Mouse (Mus musculus) lung, adult 2 months (tissue): ENCODE results near the gene Hmgcl. TPM values are rescaled to one million over a fixed set of nuclear protein-coding genes. Genes with fewer than 3 reads are reported as not detected.

ENCODE experiments used
- DNase-seq: peaks from one replicate; pipeline ENCODE4 v3.0.0; 2022
- H3K4me1 ChIP-seq: fragments of 200-500 bp; 2 replicates; pipeline ENCODE4 v1.6.1; 2011; ENCODE audit warnings: low read length; ENCODE audit not compliant: control insufficient read depth, insufficient read depth
- H3K4me3 ChIP-seq: fragments of 200-500 bp; replicated peaks from 2 replicates; pipeline ENCODE3; 2011; ENCODE audit warnings: low read depth, mild to moderate bottlenecking, control low read depth, low read length; ENCODE audit errors: extremely low read depth
- CTCF ChIP-seq: fragments of 200-500 bp; IDR thresholded peaks from 2 replicates; pipeline ENCODE4 v1.5.1; 2011; ENCODE audit warnings: mild to moderate bottlenecking, low read length, control low read depth; ENCODE audit not compliant: insufficient read depth
- POLR2A ChIP-seq: fragments of 200-500 bp; IDR thresholded peaks from 2 replicates; pipeline ENCODE4 v1.6.1; 2011; ENCODE audit warnings: low read depth, mild to moderate bottlenecking, control low read depth, low read length, borderline replicate concordance; ENCODE audit errors: extremely low read depth
- WGBS: fragments of 180-500 bp; shearing (Covaris S2); methylation state at CpG from one replicate; pipeline ENCODE4 v1.1.7; 2018; 5-methylcytosine and 5-hydroxymethylcytosine counted together
- polyA plus RNA-seq: library from polyadenylated mRNA; depleted of rRNA; stranded (reverse); fragments of >200 nt; gene quantifications from 2 replicates; pipeline ENCODE4 v1.2.3, GENCODE M21; 2012; rRNA removed

Hmgcl gene
- 43.8 and 49.6 TPM in 2 replicates for polyA plus RNA-seq

DNA sequence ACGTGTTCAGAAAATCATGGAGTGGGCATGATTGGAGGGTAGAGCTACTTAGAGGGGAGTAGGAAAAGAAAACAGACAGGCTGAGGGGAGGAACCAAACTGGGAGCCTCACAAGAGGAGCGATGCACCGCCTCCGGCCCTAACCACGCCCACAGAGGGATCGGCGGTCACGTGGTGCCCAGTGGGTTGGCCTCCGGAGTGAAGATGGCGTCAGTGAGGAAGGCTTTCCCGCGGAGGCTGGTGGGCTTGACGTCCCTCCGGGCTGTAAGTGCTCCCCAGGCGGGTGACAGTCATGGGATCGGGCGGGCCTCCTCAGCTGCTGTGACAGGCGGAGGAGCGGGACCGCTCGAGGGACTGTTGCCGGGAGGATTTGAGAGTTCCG is at the start of gene Hmgcl:
Gene Hmgcl (plus strand): TSS at position 171 of the 381 bp plus-strand sequence.
- peak; percentile 96 for DNase-seq
- peak; percentile 98 for TF ChIP-seq POLR2A
- no peak for TF ChIP-seq CTCF
- peaks cover 10% of the 10 kb centered on the region for H3K4me1 ChIP-seq
- WGBS, result under 1% methylated on average over 23 of the region's 23 CpGs
- H3K4me3 ChIP-seq, result peak within 1 kb of the TSS; percentile 82

GRCm38 (mm10) chr4:135898380-135899049 is 47.7 kb upstream of the Hmgcl start:
- no peak for DNase-seq
- TF ChIP-seq POLR2A, result no peak
- TF ChIP-seq CTCF, result no peak
- Histone ChIP-seq H3K4me3 (no peak overlapping the region), H3K4me1 (no peaks in the 10 kb centered on the region)
- 32% methylated on average over 9 of the region's 9 CpGs for WGBS

GRCm38 (mm10) chr4:135899050-135899448 is 47.2 kb upstream of the Hmgcl start:
- Histone ChIP-seq H3K4me3 (no peak overlapping the region), H3K4me1 (no peaks in the 10 kb centered on the region)
- 77% methylated on average over 7 of the region's 7 CpGs for WGBS
- TF ChIP-seq CTCF, result no peak
- TF ChIP-seq POLR2A, result no peak
- DNase-seq, result no peak

DNA sequence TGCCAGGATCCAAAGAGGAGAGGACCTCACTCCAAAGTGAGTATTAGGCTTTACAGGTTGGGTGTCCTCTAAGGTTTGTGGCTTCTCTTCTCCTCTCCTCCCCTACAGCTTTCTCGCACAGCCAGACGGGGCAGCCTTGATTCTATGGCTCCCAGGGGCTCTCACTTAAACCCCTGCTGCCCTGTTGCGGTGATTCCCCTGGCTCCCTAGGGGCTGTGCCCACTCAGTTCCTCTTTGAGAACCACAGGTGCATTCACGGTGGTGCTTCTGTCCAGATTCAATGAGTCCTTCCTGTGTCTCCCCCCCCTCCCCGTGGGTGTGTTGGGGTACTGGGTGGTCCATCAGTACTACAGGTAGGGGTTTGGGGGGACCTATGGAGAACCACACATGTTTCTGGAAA is 46.2 kb upstream of the Hmgcl start:
- TF ChIP-seq POLR2A (no peak), CTCF (no peak)
- Histone ChIP-seq H3K4me3 (no peak overlapping the region), H3K4me1 (no peaks in the 10 kb centered on the region)
- 66% methylated on average over 5 of the region's 5 CpGs for WGBS
- DNase-seq, result no peak

- no peak for TF ChIP-seq POLR2A
- TF ChIP-seq CTCF, result no peak
- no peak for DNase-seq
- H3K4me3 ChIP-seq, result no peak overlapping the region
- H3K4me1 ChIP-seq, result no peaks in the 10 kb centered on the region
- WGBS, result 75% methylated on average over 4 of the region's 4 CpGs
Measured at GRCm38 (mm10) chr4:135902606-135903242, 43.5 kb upstream of the Hmgcl start.

- Histone ChIP-seq H3K4me1 (no peaks in the 10 kb centered on the region; the same call in 1 of the 2 replicates), H3K4me3 (no peak overlapping the region)
- no peak for DNase-seq
- WGBS, result 53% methylated on average over 1 of the region's 1 CpGs
- TF ChIP-seq CTCF (no peak), POLR2A (no peak)
Measured at GRCm38 (mm10) chr4:135904810-135905209, 41.4 kb upstream of the Hmgcl start.

GRCm38 (mm10) chr4:135906633-135907032 is 39.6 kb upstream of the Hmgcl start:
- no peak for DNase-seq
- WGBS, result 50% methylated on average over 3 of the region's 3 CpGs
- H3K4me1 ChIP-seq, result peaks cover 1% of the 10 kb centered on the region; the same call in 1 of the 2 replicates
- H3K4me3 ChIP-seq, result no peak overlapping the region
- TF ChIP-seq POLR2A (no peak), CTCF (no peak)

DNA sequence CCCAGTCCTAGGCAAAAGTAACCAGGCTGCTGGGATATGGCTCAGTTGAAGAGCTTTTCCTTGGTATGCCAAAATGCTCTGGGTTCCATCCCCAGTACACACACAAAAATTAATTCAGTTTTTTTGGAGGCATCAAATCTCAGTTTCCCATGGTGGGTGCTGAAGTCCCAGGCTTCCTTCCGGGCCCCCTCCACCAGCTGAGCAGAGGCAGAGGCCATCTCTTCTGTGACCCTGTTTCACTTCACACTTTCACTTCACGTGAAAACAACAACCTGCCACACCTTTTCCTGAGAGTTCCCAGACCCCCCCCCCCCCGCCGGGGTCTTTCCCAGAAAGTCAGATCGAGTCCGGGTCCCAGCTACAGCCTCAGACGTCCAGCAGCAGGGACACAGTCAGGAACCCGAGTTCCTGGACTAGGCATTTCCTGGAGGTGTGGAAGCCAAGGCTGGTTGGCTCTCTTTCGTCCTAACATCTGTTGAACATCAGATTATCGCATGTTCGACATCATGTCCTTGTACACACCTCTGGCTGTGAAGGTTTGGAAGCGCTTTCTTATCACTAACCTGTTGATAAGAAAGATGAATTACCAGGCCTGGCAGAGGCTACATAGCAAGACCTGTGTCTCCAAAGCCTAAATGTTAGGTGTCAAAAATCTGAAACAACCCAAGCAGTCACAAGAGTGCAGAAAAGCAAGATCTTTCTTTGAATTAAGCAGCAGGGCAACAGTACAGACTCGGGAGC is 36.8 kb upstream of the Hmgcl start:
- TF ChIP-seq CTCF (no peak), POLR2A (no peak)
- DNase-seq, result no peak
- Histone ChIP-seq H3K4me3 (no peak overlapping the region), H3K4me1 (peaks cover 4% of the 10 kb centered on the region; the same call in 1 of the 2 replicates)
- WGBS, result 32% methylated on average over 13 of the region's 13 CpGs

DNA sequence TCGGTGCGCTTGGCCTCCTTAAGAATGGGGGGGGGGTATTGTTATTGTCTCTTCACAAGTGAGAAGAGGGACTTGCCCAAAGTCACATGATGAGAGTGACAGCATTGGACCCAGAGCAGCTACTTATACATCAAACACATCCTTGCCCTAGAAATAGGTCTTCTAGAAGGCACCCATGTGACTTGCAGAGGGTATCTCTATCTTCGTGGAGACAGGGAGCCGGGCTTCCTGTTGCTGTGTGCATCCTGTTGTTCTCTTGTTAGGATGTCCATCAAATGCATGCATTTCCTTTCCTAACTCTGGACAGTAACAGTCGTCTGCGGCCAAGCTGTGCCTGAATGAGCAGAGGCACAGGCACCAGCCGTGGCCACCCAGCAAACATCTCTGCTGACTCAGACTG is 34.7 kb upstream of the Hmgcl start:
- DNase-seq, result no peak
- no peak for TF ChIP-seq CTCF
- TF ChIP-seq POLR2A, result peak; percentile 45; the same call in 1 of the 2 replicates
- 44% methylated on average over 7 of the region's 7 CpGs for WGBS
- Histone ChIP-seq H3K4me1 (peaks cover 4% of the 10 kb centered on the region; the same call in 1 of the 2 replicates), H3K4me3 (peak overlapping the region; percentile 7)
